Mouse (Mus musculus) ES-E14 (cell line): ENCODE measurements around the gene Lcn4. TPM values are rescaled to one million over a fixed set of nuclear protein-coding genes. Genes with fewer than 3 reads are reported as not detected.

Experiments used
- DNase-seq: peaks from one replicate; pipeline ENCODE4 v3.0.0-alpha.2; 2013; ENCODE audit warnings: low read depth, low spot score
- H3K27ac ChIP-seq: 2 replicates; pipeline ENCODE4 v1.5.1; 2012; ENCODE audit warnings: low read depth, mild to moderate bottlenecking, low read length, moderate library complexity, mixed read lengths; ENCODE audit not compliant: poor library complexity, insufficient read depth, severe bottlenecking
- H3K36me3 ChIP-seq: 2 replicates; pipeline ENCODE4 v1.6.1; 2012; ENCODE audit warnings: mild to moderate bottlenecking, low read length, moderate library complexity, mixed read lengths; ENCODE audit not compliant: control insufficient read depth, poor library complexity, insufficient read depth, severe bottlenecking
- H3K4me1 ChIP-seq, 2 experiments: fragments of 150-350 bp in 1 of 2; sonication (generic) in 1 of 2; 2 replicates each; pipeline ENCODE4 v1.6.1; 2012; ENCODE audit warnings: low read length in 2 of 2, mild to moderate bottlenecking in 1 of 2, mixed read lengths in 1 of 2; ENCODE audit not compliant: control insufficient read depth in 2 of 2, insufficient read depth in 2 of 2, poor library complexity in 1 of 2
- H3K4me3 ChIP-seq, 2 experiments: fragments of 150-350 bp in 1 of 2; sonication (generic) in 1 of 2; 2 replicates each; pipeline ENCODE4 v1.5.1; 2012; ENCODE audit warnings: low read length in 2 of 2, low read depth in 1 of 2, mild to moderate bottlenecking in 1 of 2, mixed read lengths in 1 of 2; ENCODE audit not compliant: insufficient read depth in 1 of 2, poor library complexity in 1 of 2, severe bottlenecking in 1 of 2
- H3K9ac ChIP-seq: 2 replicates; pipeline ENCODE4 v1.6.1; 2012; ENCODE audit warnings: low read depth, mild to moderate bottlenecking, low read length, mixed read lengths; ENCODE audit not compliant: poor library complexity, insufficient read depth, severe bottlenecking
- H3K9me3 ChIP-seq: fragments of 150-350 bp; sonication (generic); 2 replicates; pipeline ENCODE4 v1.6.1; 2012; ENCODE audit warnings: low read depth, mild to moderate bottlenecking, low read length; ENCODE audit not compliant: control insufficient read depth, insufficient read depth
- CHD2 ChIP-seq: IDR thresholded peaks from 2 replicates; pipeline ENCODE4 v1.6.1; 2014; ENCODE audit warnings: mild to moderate bottlenecking, low read depth, low read length, inconsistent platforms
- HCFC1 ChIP-seq: IDR thresholded peaks from 2 replicates; pipeline ENCODE4 v1.6.1; 2012; ENCODE audit warnings: low read length, inconsistent platforms, borderline replicate concordance; ENCODE audit not compliant: insufficient read depth
- MAFK ChIP-seq: IDR thresholded peaks from 2 replicates; pipeline ENCODE4 v1.6.1; 2014; ENCODE audit warnings: mild to moderate bottlenecking, low read depth, low read length, inconsistent platforms; ENCODE audit not compliant: insufficient read depth
- ZC3H11A ChIP-seq: IDR thresholded peaks from 2 replicates; pipeline ENCODE4 v1.6.1; 2012; ENCODE audit warnings: low read depth, mild to moderate bottlenecking, inconsistent platforms, low read length, borderline replicate concordance
- ZNF384 ChIP-seq: IDR thresholded peaks from 2 replicates; pipeline ENCODE4 v1.6.1; 2012; ENCODE audit warnings: low read depth, low read length, inconsistent platforms
- in situ Hi-C, 2 experiments: fragments of 600-800 bp; cut with MboI; formaldehyde crosslinking; loops; one replicate each; pipeline ENCODE4 v1.15.1; 2025; ENCODE audit warnings: low sequenced_read_pairs in 2 of 2, inconsistent platforms in 1 of 2; ENCODE audit not compliant: unreplicated experiment in 2 of 2
- total RNA-seq: library from RNA; depleted of rRNA; stranded (reverse); fragments of 300-350 nt; gene quantifications from 2 replicates; pipeline ENCODE4 v1.2.3, GENCODE M21; 2012

Gene Lcn4
- total RNA-seq, 1 experiment, result not detected

DNA sequence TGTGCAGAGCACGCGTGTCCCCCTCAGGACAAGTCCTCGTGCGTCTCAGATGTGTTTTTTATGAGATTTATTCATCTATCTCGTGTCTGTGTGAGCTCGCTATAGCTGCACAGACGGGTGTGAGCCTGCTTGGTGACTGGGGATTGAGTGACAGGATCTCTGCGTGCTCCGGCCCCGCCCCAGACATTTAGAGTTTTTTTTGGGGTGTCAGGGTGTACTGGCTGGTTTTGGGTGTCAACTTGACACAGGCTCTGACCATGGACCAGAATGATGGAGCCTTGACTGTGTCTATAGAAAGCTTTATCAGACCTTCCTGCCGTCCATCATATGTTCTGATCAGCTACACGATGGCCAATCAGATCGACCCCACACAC lies 8.6 kb downstream of the Lcn4 start:
- H3K27ac ChIP-seq, result no peak overlapping the region
- peaks cover 0 to 4% of the 10 kb centered on the region in 2 experiments; a peak in 1 of 4 replicates for H3K4me1 ChIP-seq
- H3K9ac ChIP-seq, result no peak overlapping the region
- DNase-seq, result no peak
- H3K36me3 ChIP-seq, result no peaks in the 10 kb centered on the region
- no peak overlapping the region for H3K4me3 ChIP-seq
- TF ChIP-seq CHD2, result no peak
- no peak for TF ChIP-seq MAFK
- no peak for TF ChIP-seq HCFC1
- no peak for TF ChIP-seq ZC3H11A
- no peak for TF ChIP-seq ZNF384
- no peaks in the 10 kb centered on the region for H3K9me3 ChIP-seq
- in situ Hi-C loops, result no loop called here

DNA sequence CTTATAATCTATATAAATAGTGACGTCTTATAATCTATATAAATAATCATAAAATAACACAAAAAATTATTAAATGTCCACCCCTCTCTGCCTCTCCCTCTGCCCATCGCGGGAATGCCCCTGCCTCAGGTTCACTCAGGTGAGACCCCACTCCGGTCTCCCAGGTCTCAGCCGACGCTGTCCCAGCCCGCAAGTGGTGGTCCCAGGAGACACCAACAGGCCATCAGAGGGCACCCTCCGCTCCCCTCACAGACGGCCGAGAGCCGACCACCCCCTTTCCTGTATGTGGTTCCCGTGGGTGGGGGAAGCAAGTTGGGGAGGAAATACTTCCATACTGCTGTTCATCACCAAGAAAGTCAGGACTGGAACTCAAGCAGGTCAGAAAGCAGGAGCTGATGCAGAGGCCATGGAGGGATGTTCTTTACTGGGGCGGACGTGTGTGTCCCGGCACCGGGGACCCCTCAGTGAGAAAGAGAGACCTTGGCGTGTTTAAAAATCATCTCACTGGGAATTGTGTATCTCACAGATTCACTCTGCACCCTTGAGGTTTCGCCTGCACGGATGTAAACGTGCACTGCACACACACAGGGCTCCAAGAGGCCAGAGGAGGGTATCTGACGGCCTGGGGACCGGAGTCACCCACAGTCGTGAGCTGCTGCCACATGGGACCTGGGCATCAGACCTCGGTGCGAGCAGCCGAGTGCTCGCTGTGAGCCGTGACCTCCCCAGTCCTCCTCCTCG lies 9.1 kb downstream of the Lcn4 start:
- H3K36me3 ChIP-seq, result no peaks in the 10 kb centered on the region
- H3K9ac ChIP-seq, result no peak overlapping the region
- peak overlapping the region; percentile 33 to 49; a peak in 3 of 4 replicates for H3K4me3 ChIP-seq

DNA sequence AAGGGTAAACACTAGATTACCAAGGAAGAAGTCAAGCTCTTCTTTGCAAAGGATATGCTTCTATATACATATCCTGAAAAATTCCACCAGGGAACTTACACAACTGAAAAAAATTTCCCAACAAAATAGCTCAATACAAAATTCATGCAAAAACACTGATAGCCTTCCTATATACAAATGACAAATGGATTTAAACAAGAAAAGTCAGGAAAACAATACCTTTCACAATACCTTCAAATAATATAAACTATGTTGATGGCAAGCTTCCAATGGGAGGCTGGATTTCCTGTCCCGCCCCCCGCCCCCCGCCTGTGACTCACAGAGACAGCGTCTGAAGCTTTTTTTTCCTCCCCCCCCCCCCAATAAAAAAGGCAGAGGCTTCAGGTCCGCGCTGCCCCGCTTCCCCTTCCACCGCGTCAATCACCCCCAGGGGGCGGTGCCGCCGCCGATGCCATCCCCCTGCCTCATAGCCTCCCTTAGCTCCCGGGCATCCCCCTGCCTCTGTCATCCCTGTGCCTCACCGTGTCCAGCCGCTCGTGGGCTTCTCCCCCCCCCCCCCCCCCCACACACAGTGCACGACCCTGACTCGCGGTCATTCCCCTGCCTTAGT lies 9.8 kb downstream of the Lcn4 start:
- Histone ChIP-seq H3K36me3 (no peaks in the 10 kb centered on the region), H3K27ac (no peak overlapping the region), H3K9ac (no peak overlapping the region), H3K4me1 (peaks cover 0 to 4% of the 10 kb centered on the region in 2 experiments; a peak in 1 of 4 replicates), H3K4me3 (peak overlapping the region; percentile 33 to 49), H3K9me3 (no peaks in the 10 kb centered on the region)
- TF ChIP-seq MAFK, result no peak
- TF ChIP-seq ZC3H11A, result no peak
- no peak for TF ChIP-seq CHD2
- no peak for TF ChIP-seq ZNF384
- no peak for TF ChIP-seq HCFC1
- in situ Hi-C loops, result no loop called here
- no peak for DNase-seq

More for the DNA sequence above, 9.1 kb downstream of the Lcn4 start:
- no peaks in the 10 kb centered on the region for H3K9me3 ChIP-seq
- peaks cover 0 to 4% of the 10 kb centered on the region in 2 experiments; a peak in 1 of 4 replicates for H3K4me1 ChIP-seq
- no peak for DNase-seq
- TF ChIP-seq MAFK, result no peak
- TF ChIP-seq HCFC1, result no peak
- no peak for TF ChIP-seq ZC3H11A
- no peak for TF ChIP-seq ZNF384
- no peak for TF ChIP-seq CHD2
- H3K27ac ChIP-seq, result no peak overlapping the region
- in situ Hi-C loops, result no loop called here

DNA sequence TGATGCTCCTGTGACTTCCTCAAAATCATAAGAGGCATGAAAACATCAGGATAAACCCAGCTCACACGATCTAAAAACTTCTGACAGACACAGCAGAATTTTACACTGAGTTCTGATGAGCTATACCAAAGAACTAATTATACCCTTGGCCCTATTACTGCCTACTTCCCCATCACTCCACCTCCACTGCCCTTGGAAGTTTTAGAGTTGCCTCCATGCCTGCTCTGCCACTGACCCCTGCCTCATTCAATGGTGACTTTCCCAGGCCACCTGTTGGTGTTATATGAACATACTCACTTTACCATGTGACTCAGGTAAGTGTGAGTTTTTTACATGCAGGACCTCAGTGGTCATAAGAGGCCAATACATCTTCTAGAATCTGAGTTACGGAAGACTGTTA lies 13.7 kb downstream of the Lcn4 start:
- Histone ChIP-seq H3K9me3 (no peaks in the 10 kb centered on the region), H3K4me1 (peaks cover 0 to 2% of the 10 kb centered on the region in 2 experiments; a peak in 1 of 4 replicates), H3K36me3 (no peaks in the 10 kb centered on the region), H3K9ac (no peak overlapping the region), H3K27ac (no peak overlapping the region), H3K4me3 (no peak overlapping the region)
- no peak for DNase-seq
- in situ Hi-C loops, result no loop called here
- no peak for TF ChIP-seq ZNF384
- TF ChIP-seq ZC3H11A, result no peak
- no peak for TF ChIP-seq CHD2
- no peak for TF ChIP-seq HCFC1
- no peak for TF ChIP-seq MAFK

DNA sequence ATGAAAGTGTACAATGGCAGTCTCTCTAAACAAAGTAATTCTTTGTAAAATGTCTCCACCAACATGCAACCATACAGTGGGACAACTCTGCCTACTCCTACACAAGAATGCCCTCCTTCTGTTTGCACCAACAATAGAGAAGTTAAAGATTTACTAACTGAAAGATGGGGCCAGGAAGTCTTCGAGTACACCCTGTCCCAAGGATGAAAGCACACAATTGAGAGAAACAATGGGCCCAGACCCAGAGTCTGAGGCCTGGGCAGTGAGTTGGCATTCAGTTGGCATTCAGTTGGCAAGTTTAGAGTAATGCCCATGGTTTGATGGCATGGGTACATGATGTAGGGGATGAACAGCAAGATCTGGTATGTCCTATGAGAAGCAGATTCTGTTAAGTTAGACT lies 16.4 kb downstream of the Lcn4 start:
- no peaks in the 10 kb centered on the region for H3K9me3 ChIP-seq
- H3K27ac ChIP-seq, result no peak overlapping the region
- H3K4me3 ChIP-seq, result no peak overlapping the region
- in situ Hi-C loops, result no loop called here
- no peak overlapping the region for H3K9ac ChIP-seq
- no peaks in the 10 kb centered on the region for H3K4me1 ChIP-seq
- DNase-seq, result no peak
- no peak for TF ChIP-seq CHD2
- TF ChIP-seq ZC3H11A, result no peak
- no peak for TF ChIP-seq ZNF384
- no peak for TF ChIP-seq HCFC1
- TF ChIP-seq MAFK, result no peak
- no peaks in the 10 kb centered on the region for H3K36me3 ChIP-seq
